Mouse (Mus musculus): ENCODE data around the gene Trip11.

Trip11 gene

DNA sequence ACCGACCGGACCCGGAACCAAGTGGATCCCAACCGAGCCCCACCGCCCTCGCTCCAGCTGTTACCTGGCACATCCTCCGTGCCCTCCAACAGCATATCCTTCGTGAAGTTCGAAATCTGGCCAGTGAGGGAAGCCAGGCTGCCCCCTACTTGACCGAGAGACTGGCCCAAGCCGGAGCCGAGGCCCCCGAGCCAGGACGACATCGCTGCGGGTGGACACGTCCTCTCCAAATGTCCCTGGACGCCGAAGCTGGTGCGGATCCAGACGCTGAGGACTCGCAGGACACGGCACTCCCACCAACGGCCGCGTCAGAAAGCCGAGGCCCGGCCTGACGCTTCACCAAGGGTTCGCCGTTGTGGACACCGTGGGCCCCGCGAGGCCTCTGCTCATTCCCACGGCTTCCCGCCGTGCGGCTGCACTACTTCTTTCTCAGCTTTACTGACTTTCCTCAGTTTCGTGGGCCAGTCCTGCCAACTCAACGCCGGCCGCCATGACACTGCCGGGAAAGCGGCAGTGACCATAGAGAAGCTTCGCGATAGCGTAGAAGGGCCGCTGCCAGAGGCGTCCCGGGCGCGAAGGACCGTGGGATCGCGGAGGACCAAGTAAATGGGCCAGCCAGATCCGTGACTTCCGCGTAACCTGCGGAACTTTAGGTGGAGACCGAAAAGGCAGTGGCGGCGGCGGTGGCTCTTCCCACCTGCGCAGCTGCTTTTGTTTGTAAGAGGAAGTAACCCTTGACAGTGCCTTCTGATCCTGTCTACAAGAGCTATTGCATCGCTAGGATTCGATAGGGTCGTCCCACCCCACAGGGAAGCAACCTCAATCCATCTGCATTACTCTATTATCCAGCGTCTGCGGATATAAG, at the start of gene Trip11:
Gene Trip11, minus strand, starts transcription at position 642 of the 865 bp plus-strand sequence.
- ChIA-PET CTCF (interaction anchor here in 3 of 4 experiments (0.5 to 1.1 kb wide), 6 partner anchors 8 to 801 kb away, joined by 3 to 5 read pairs (median 3); no protein-coding TSS in a partner anchor), POLR2A (interaction anchor here in 3 of 4 experiments (0.6 to 5.5 kb wide), 49 partner anchors 8 to 837 kb away, joined by 3 to 36 read pairs (median 4); partner anchors contain the start of genes Atxn3 (in 3 of the 3), Cpsf2 (in 3 of the 3), Lgmn (in 2 of the 3) and Fbln5 (in 1 of the 3))

DNA sequence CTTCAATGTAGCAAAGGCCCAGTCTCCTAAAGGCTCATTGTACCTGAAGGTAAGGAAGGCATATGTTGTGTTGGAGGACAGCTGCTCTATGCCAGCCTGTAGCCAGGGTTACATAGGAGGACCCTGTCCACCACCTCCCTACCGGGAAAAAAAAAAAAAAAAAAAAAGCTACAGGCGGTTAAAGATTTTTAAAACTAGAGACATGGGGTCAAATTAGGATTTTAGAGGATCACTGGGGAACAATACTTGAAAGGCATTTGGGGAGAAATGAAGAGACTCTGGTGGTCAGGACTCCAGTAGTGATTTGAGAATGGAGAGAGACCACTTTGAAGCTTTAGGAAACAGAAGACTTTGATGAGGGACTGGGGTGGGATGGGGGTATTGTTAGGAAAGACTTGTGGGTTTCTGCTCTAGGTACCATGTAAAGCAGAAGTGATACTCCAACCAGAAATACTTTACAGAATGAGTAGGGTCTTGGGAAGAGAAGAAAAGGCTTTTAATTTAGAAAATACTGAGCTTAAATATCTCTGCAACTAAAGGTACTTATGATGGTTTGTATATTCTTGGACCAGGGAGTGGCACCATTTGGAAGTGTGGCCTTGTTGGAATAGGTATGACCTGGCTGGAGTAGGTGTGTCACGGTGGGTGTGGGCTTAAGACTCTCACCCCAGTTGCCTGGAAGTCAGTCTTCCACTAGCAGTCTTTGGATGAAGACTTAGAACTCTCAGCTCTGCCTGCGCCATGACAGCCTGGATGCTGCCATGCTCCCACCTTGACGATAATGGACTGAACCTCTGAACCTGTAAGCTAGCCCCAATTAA, 46.1 kb upstream of the Trip11 start:
- ChIA-PET POLR2A (interaction anchor here (0.6 to 11.7 kb wide), 29 partner anchors 10 to 1035 kb away, joined by 3 to 172 read pairs (median 5); partner anchors contain the start of genes Cpsf2 (in 3 of the 4) and Trip11 (in 2 of the 4)), CTCF (interaction anchor here in 3 of 4 experiments (0.6 to 1.5 kb wide), 4 partner anchors 10 to 878 kb away, joined by 3 to 4 read pairs (median 3); no protein-coding TSS in a partner anchor)

DNA sequence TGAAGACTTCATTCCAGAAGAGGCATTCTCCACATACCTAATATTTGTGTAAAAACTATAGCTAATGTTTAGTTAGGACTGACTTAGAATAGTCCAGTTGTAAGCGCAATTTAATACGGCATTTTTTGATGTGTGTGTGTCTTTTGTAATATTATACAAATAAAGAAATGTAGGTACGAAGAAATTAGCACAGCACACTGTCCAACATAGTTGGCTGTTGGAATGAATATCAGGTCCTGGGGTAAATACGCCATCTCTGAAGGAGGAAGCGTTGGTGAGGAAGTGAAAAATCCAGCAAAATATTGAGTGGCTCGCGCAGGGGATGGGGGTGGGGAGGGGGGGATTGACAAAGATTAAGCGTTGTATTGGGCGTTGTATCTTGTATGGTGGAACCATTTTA, 45.5 kb upstream of the Trip11 start:
- ChIA-PET POLR2A (interaction anchor here (0.6 to 11.7 kb wide), 28 partner anchors 9 to 880 kb away, joined by 3 to 172 read pairs (median 5); partner anchors contain the start of genes Cpsf2 (in 3 of the 4), Trip11 (in 2 of the 4), Golga5 (in 1 of the 4) and Lgmn (in 1 of the 4)), CTCF (interaction anchor here in 3 of 4 experiments (0.6 to 1.5 kb wide), 5 partner anchors 11 to 429 kb away, joined by 3 to 8 read pairs (median 3); partner anchors contain the start of gene Cpsf2 (in 1 of the 3))

DNA sequence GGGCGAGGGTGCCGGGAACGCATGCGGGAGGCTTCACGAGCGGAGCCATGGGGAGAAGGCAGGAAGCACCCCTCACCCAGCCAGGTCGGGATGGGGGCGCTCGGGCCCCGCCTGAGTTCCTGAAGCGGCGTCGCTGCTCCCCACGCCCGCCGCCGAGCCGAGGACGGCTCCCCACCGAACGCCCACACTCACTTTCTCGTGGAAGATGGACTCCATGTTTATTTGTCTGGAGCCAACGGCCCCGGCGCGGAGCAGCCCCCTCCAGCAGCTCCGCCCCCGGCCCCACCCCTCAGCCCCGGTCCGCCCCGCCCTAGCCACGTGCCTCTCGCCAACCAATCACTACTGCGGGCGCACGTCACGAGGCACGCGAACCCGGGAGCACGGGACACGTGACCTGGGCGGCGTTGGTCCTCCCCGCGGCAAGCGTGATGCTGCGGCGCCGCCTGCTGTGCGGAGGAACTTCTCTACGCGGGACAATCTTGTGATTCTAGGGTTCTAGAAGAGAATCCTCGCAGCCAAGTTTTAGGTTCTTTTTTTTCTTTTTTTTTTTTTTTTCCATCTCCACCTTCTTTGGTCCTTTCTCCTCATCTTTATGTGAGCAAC, 45.0 kb upstream of the Trip11 start, which contains the start of gene Atxn3:
Gene Atxn3, minus strand, starts transcription at position 305 of the 603 bp plus-strand sequence.
- ChIA-PET CTCF (interaction anchor here in 3 of 4 experiments (0.6 to 1.0 kb wide), 4 partner anchors 17 to 429 kb away, joined by 3 to 8 read pairs (median 4); partner anchors contain the start of gene Cpsf2 (in 1 of the 3)), POLR2A (interaction anchor here in 3 of 4 experiments (0.6 to 11.7 kb wide), 24 partner anchors 9 to 880 kb away, joined by 3 to 172 read pairs (median 5); partner anchors contain the start of genes Cpsf2 (in 3 of the 3), Trip11 (in 3 of the 3), Golga5 (in 1 of the 3) and Lgmn (in 1 of the 3))

- CTCF ChIA-PET, result interaction anchor here in 1 of 4 experiments (1.0 kb wide), 2 partner anchors 18 to 24 kb away, joined by 3 read pairs; partner anchors contain the start of gene Cpsf2
- POLR2A ChIA-PET, result interaction anchor here (0.6 to 11.7 kb wide), 20 partner anchors 8 to 879 kb away, joined by 3 to 172 read pairs (median 6); partner anchors contain the start of genes Cpsf2 (in 3 of the 4), Trip11 (in 3 of the 4), Golga5 (in 1 of the 4) and Lgmn (in 1 of the 4)
Measured at GRCm38 (mm10) chr12:101957079-101957941, 44.2 kb upstream of the Trip11 start.

DNA sequence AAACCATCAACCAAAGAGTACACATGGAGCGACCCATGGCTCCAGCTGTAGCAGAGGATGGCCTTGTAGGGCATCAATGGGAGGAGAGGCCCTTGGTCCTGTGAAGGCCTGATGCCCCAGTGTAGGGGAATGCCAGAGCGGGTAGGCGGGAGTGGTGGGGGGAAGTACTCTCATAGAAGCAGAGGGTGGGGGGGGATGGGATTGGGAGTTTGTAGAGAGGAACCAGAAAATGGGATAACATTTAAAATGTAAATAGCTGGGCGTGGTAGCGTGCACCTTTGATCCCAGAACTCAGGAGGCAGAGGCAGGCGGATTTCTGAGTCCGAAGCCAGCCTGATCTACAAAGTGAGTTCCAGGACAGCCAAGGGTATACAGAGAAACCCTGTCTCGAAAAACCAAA, 42.8 kb upstream of the Trip11 start:
- POLR2A ChIA-PET, result interaction anchor here in 3 of 4 experiments (0.7 to 11.7 kb wide), 8 partner anchors 9 to 484 kb away, joined by 3 to 172 read pairs (median 4); partner anchors contain the start of genes Cpsf2 (in 2 of the 3) and Lgmn (in 1 of the 3)
- CTCF ChIA-PET, result interaction anchor here in 1 of 4 experiments (0.5 kb wide), 1 partner anchor 512 kb away, joined by 5 read pairs; no protein-coding TSS in a partner anchor

GRCm38 (mm10) chr12:101948801-101949200, 35.7 kb upstream of the Trip11 start:
- ChIA-PET CTCF (no interaction called here), POLR2A (interaction anchor here in 3 of 4 experiments (0.6 to 4.2 kb wide), 9 partner anchors 9 to 130 kb away, joined by 3 to 22 read pairs (median 4); partner anchors contain the start of genes Atxn3 (in 2 of the 3), Fbln5 (in 1 of the 3) and Trip11 (in 1 of the 3))

GRCm38 (mm10) chr12:101947986-101948385, 34.9 kb upstream of the Trip11 start:
- CTCF ChIA-PET, result no interaction called here
- POLR2A ChIA-PET, result interaction anchor here in 1 of 4 experiments (1.0 to 4.2 kb wide), 5 partner anchors 10 to 41 kb away, joined by 3 to 22 read pairs (median 3); partner anchors contain the start of genes Atxn3 and Cpsf2

DNA sequence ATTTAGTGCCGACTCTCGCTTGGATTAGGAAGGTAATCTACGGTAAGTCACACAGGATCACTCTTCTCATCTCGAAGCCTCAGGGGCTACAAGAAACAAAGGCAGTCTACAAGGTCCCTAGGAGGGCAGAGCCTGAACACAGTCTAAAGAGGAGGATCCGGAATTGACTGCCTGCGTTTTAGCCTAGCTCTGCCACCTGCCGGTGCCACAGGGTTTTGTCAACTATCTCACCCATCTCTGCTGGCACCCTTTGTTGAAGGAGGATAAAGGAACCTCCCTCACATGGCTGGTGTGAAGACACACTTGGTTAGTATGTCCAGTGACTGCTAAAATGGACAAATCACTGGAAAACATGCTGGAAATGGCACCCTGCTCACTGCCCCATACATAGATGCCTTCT, 24.5 kb upstream of the Trip11 start:
- CTCF ChIA-PET, result interaction anchor here in 3 of 4 experiments (0.5 to 1.4 kb wide), 8 partner anchors 10 to 449 kb away, joined by 3 to 5 read pairs (median 4); partner anchors contain the start of gene Tc2n (in 1 of the 3)
- POLR2A ChIA-PET, result interaction anchor here in 2 of 4 experiments (0.6 to 2.3 kb wide), 15 partner anchors 10 to 1482 kb away, joined by 3 to 9 read pairs (median 4); partner anchors contain the start of genes Trip11 (in 2 of the 2), Atxn3 (in 1 of the 2) and Cpsf2 (in 1 of the 2)

DNA sequence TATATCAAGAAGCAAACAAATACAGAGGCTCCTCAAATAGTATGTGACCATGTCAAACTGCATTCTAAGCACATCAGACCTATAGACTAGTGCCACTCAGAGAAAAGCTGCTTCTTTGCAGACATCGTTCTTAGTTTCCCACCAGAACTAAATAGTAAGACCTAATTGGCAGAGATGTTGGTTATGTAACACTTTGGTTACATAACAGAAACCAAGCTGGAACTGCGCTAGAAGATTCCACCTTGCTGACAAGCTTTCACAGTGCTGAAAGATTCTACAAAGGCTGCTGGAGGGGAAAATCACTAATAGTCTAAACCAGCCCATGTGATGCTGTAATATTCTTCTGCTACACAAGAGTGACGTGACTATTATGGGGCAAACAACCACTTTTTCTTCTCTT, 22.2 kb upstream of the Trip11 start:
- POLR2A ChIA-PET, result interaction anchor here in 1 of 4 experiments (1.0 to 2.0 kb wide), 6 partner anchors 11 to 41 kb away, joined by 3 to 8 read pairs (median 4); partner anchors contain the start of genes Cpsf2 and Trip11
- CTCF ChIA-PET, result interaction anchor here in 1 of 4 experiments (0.6 kb wide), 1 partner anchor 23 kb away, joined by 4 read pairs; no protein-coding TSS in a partner anchor

- ChIA-PET POLR2A (interaction anchor here in 2 of 4 experiments (1.0 to 2.6 kb wide), 8 partner anchors 9 to 23 kb away, joined by 3 to 10 read pairs (median 4); partner anchors contain the start of gene Trip11 (in 2 of the 2)), CTCF (no interaction called here)
Measured at GRCm38 (mm10) chr12:101928423-101928822, 15.4 kb upstream of the Trip11 start.

- ChIA-PET CTCF (interaction anchor here in 1 of 4 experiments (0.5 kb wide), 1 partner anchor 9 kb away, joined by 3 read pairs; the partner anchor contains the start of gene Trip11), POLR2A (interaction anchor here (0.6 to 5.2 kb wide), 11 partner anchors 9 to 61 kb away, joined by 3 to 36 read pairs (median 5); partner anchors contain the start of genes Trip11 (in 3 of the 4) and Atxn3 (in 1 of the 4))
Measured at GRCm38 (mm10) chr12:101922313-101922712, 9.2 kb upstream of the Trip11 start.

GRCm38 (mm10) chr12:101919847-101920246, 6.8 kb upstream of the Trip11 start:
- ChIA-PET POLR2A (interaction anchor here in 1 of 4 experiments (1.4 to 2.2 kb wide), 2 partner anchors 18 to 40 kb away, joined by 4 to 5 read pairs; no protein-coding TSS in a partner anchor), CTCF (no interaction called here)

DNA sequence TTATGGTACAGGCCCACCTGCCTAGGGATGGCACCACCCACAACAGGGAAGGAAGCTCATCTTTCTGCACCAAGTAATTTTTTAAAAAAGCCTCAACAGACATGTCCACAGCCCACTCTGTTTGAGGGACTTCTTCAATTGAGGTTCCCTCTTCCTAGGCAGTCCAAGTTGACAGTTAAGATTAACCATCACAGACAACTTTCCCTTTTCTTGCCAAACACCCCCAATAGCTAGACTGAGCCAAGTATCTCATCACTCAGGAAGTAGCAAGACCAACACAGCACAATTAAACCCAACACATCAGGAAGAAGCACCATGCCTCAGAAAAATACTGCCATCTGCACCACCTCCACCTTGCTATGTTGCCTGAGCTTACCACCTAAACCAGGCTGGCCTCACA, 4.1 kb upstream of the Trip11 start:
- ChIA-PET POLR2A (interaction anchor here in 3 of 4 experiments (0.6 to 2.3 kb wide), 9 partner anchors 8 to 835 kb away, joined by 3 to 8 read pairs (median 4); partner anchors contain the start of gene Cpsf2 (in 1 of the 3)), CTCF (no interaction called here)

DNA sequence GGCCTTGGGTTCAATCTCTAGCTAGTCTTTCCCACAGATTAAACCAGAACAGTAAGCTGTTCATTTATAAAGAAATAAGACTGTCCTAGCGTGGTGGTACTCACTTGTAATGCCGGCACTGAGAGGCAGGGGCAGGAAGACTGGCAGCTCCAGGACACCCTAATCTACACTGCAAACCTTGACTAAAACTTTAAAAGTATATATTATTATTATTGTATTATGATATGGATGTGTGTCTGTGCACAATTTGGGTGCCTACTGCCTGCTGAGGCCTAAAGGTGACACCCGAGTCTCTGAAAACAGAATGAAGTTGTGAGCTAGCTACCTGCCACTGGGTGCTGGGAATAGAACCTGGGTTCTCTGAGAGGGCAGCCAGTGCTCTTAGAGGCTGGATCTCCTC, 1.7 kb downstream of the Trip11 start:
- POLR2A ChIA-PET, result interaction anchor here (0.7 to 5.5 kb wide), 10 partner anchors 11 to 426 kb away, joined by 3 to 36 read pairs (median 8); partner anchors contain the start of gene Atxn3 (in 1 of the 4)
- CTCF ChIA-PET, result interaction anchor here in 1 of 4 experiments (0.6 kb wide), 1 partner anchor 476 kb away, joined by 3 read pairs; no protein-coding TSS in a partner anchor

Measured in embryonic stem cell, embryonic (primary cell).